28 mouse cellular contexts compared by ENCODE assay signal in the genomic region with DNA sequence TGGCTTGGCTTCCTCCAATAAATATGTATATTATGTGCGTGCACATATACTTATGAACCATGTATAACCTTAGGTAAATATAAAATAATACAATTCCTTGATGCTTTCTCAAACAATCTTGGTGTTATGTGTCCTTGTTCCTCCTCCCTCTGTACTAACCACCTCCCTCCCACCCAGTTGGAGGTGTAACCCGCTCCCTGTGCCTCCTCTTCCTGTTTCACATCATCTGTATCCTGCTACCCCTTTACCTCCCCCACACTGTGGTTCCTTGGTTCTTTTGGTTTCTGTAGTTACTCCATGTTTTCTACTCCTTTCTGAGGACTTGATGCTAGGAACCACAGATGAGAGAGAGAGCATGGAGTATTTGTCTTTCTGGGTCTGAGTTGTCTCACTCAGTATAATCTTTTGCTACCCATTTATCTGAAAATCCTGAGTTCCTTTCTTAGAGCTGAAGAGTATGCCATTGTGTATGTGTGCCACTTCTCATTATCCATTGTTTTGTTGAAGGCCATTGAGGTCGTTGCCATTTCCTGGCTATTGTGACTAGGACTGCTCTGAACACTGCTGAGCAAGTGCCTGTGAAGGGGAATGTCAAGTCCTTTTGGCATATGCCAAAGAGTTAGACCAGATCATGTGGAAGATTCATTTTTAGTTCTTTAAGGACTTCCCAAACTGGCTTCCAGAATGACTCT. TPM values are rescaled to one million over a fixed set of nuclear protein-coding genes. Genes with fewer than 3 reads are reported as not detected.
DNase-seq lines count a peak whose midpoint lies in the region; ATAC-seq and TF ChIP-seq lines count a peak whose summit lies in the region.
"Had no signal": no experiment of that assay in that cellular context is flagged by ENCODE, and none has a peak within 500 bp of the region (broad histone marks: within the 10 kb centered on the region; RNA-seq: fewer than 3 reads in every experiment).

No protein-coding gene starts in this region.

- TF ChIP-seq CTCF in bone marrow macrophage, adult 2 months (IDR thresholded peaks at IDR 0.05; ENCODE audit: low read depth, low read length) = no peak

- 76% methylated on average over 3 of the region's 3 CpGs for WGBS in forebrain, embryonic 15.5 days

- no peak overlapping the region for H3K4me2 ChIP-seq in forebrain, embryonic 15.5 days (replicated peaks)
- H3K4me2 ChIP-seq: embryonic facial prominence, embryonic 12.5 days; heart, embryonic 13.5 days; hindbrain, embryonic 15.5 days; midbrain, embryonic 13.5 days; neural tube, embryonic 15.5 days had no signal

- no peaks in the 10 kb centered on the region for H3K27me3 ChIP-seq in forebrain, embryonic 15.5 days
- H3K27me3 ChIP-seq: embryonic facial prominence, embryonic 12.5 days; heart, embryonic 13.5 days; hindbrain, embryonic 15.5 days; midbrain, embryonic 13.5 days; neural tube, embryonic 15.5 days had no signal

- peak; percentile 47 for ATAC-seq in CD4-positive, CD25-positive, alpha-beta regulatory T cell, adult 4 months
- ATAC-seq in megakaryocyte progenitor cell, adult 5-6 weeks (replicated peaks; ENCODE audit: poor library complexity) = peak; percentile 61; the same call in 1 of the 2 replicates
- ATAC-seq in forebrain, embryonic 15.5 days (replicated peaks) = no peak
- ATAC-seq: activated CD4-positive, CD25-positive, alpha-beta regulatory T cell, adult 4 months; forebrain, embryonic 14.5 days; midbrain, embryonic 13.5 days had no signal

- H3K4me3 ChIP-seq in bone marrow macrophage, adult 2 months (ENCODE audit: insufficient read depth, low read length) = no peak overlapping the region
- no peak overlapping the region for H3K4me3 ChIP-seq in forebrain, embryonic 15.5 days
- H3K4me3 ChIP-seq: embryonic facial prominence, embryonic 12.5 days; gastrocnemius, adult 2 months; heart, embryonic 13.5 days; hindbrain, embryonic 10.5 days; hindbrain, embryonic 15.5 days; midbrain, embryonic 13.5 days; neural tube, embryonic 15.5 days had no signal

- DNase-seq in 416B (ENCODE audit: low read depth) = peak; percentile 25
- DNase-seq in adipocyte (ENCODE audit: low spot score) = no peak
- DNase-seq in layer of hippocampus, adult 8-10 months (ENCODE audit: low spot score in 2 of 2) = no peak
- DNase-seq: adrenal gland, adult 8-10 months; cerebellum, adult 8-10 months; cerebellum, postnatal 36 days; embryo, embryonic 11 days; gastrocnemius, adult 2 months; gastrocnemius, postnatal 36 days; heart, postnatal 10 days; kidney, adult 2 months; layer of hippocampus, adult 9-11 months; right cerebral cortex, adult 18-20 months; right cerebral cortex, postnatal 4 days; thymus, adult 2 months; thymus, postnatal 4 days had no signal

- peak overlapping the region; percentile 12; the same call in 1 of the 2 replicates for H3K27ac ChIP-seq in bone marrow macrophage, adult 2 months (ENCODE audit: insufficient read depth, low read depth, low read length)
- no peak overlapping the region for H3K27ac ChIP-seq in forebrain, embryonic 15.5 days (replicated peaks)
- H3K27ac ChIP-seq: embryonic facial prominence, embryonic 12.5 days; gastrocnemius, adult 2 months; heart, embryonic 13.5 days; hindbrain, embryonic 10.5 days; hindbrain, embryonic 15.5 days; midbrain, embryonic 13.5 days; neural tube, embryonic 15.5 days had no signal

- peaks cover 9% of the 10 kb centered on the region; the same call in 1 of the 2 replicates for H3K36me3 ChIP-seq in forebrain, embryonic 15.5 days

- TF ChIP-seq POLR2A in bone marrow macrophage, adult 2 months (IDR thresholded peaks at IDR 0.05; ENCODE audit: borderline replicate concordance, low read depth, low read length) = no peak

- H3K9me3 ChIP-seq in forebrain, embryonic 15.5 days = no peaks in the 10 kb centered on the region
- H3K9me3 ChIP-seq: embryonic facial prominence, embryonic 12.5 days; heart, embryonic 13.5 days; hindbrain, embryonic 10.5 days; hindbrain, embryonic 15.5 days; midbrain, embryonic 13.5 days; neural tube, embryonic 15.5 days had no signal

- H3K9ac ChIP-seq in forebrain, embryonic 15.5 days (replicated peaks) = no peak overlapping the region
- H3K9ac ChIP-seq: embryonic facial prominence, embryonic 12.5 days; heart, embryonic 13.5 days; hindbrain, embryonic 15.5 days; midbrain, embryonic 13.5 days; neural tube, embryonic 15.5 days had no signal

- peaks cover 6% of the 10 kb centered on the region for H3K4me1 ChIP-seq in bone marrow macrophage, adult 2 months (ENCODE audit: control insufficient read depth, insufficient read depth, low read length)
- H3K4me1 ChIP-seq in forebrain, embryonic 15.5 days = no peaks in the 10 kb centered on the region
- H3K4me1 ChIP-seq: embryonic facial prominence, embryonic 12.5 days; hindbrain, embryonic 10.5 days; hindbrain, embryonic 15.5 days; midbrain, embryonic 13.5 days; neural tube, embryonic 15.5 days had no signal

RNA-seq across cellular contexts. Expression of a gene that starts 52.6 kb away (rescaled TPM):
- polyA plus RNA-seq in CD4-positive, CD25-positive, alpha-beta regulatory T cell, adult 4 months (2017; shearing (Covaris generic)) = 100 to 1,000 TPM; 244 to 260 TPM
- 71.1 and 74.1 TPM in 2 replicates for polyA plus RNA-seq in bone marrow macrophage, adult 2 months (2012; ENCODE audit: insufficient read depth, insufficient read length, missing spikeins)
- 132 and 135 TPM in 2 replicates for total RNA-seq in megakaryocyte progenitor cell, adult 5-6 weeks (2015)
- total RNA-seq in megakaryocyte progenitor cell, adult 5-6 weeks (2017) = 84.7 and 93.1 TPM in 2 replicates
- 28.9 and 29.9 TPM in 2 replicates for polyA plus RNA-seq in forebrain, embryonic 15.5 days (2015; fragmentation: Nextera tagmentation; extraction: Ambion mirVana)
- 10 to 100 TPM; 23.5 to 30.1 (median 25.9) TPM for total RNA-seq in layer of hippocampus, adult 8-10 months (2022)
